Mouse (Mus musculus) heart, postnatal 0 days (tissue): ENCODE data around the gene Kcnj6.

Source experiments
- CTCF ChIP-seq: IDR thresholded peaks from 2 replicates; pipeline ENCODE4 v1.5.1; 2016; ENCODE audit warnings: antibody characterized with exemption, control low read depth, low read depth
- EP300 ChIP-seq: IDR thresholded peaks from 2 replicates; pipeline ENCODE4 v1.6.1; 2016; ENCODE audit warnings: antibody characterized with exemption, low read depth

DNA sequence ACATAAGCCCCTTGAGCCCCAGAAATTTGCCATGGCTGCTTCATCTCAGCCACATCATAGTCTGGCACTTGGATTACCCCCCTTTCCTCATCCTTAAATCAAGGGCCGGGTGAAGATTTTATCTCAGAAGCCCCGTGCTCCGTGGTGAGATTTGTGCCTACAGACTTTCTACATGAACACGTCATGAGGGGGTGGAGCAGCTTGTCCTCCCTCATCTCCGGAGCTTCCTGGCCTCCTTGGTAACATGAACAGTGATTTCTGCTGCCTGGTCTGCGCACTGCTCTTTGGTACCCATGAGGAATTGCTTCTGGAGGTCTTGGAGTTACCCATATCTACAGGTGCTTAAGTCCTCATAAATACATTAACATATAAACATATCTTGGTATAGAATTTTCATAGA, 172.2 kb downstream of the Kcnj6 start:
- TF ChIP-seq EP300: no peak
- TF ChIP-seq CTCF: no peak
